Mouse (Mus musculus): ENCODE results near the gene Dffb. TPM values are rescaled to one million over a fixed set of nuclear protein-coding genes. Genes with fewer than 3 reads are reported as not detected.

The Dffb gene
- total and polyA plus RNA-seq, 2 experiments from 2014 or later: 9.7 to 20.8 TPM

DNA sequence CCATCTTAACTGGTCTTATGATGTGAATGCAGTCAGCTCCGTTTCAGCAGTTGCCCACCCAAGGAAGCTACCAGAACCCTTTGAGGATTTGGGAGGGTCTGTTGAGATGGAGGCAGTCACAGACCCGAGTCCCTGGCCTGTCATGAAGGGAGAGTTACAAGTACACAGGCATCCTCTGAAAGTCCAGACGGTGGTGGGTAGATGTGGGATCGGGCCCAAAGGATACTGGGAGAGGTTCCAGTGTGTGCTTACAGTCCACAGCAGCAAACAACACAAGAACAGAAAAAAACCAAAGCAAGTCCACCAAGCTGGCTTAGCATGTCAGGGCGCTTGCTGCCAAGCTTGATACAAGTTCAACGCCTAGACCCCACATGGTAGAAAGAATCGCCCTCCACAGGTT is 12.3 kb downstream of the Dffb start:
- DNase-seq (ENCODE audit: low spot score): no peak
- ATAC-seq (ENCODE audit: low FRiP score): no peak
- no peak overlapping the region for H3K9ac ChIP-seq (replicated peaks; ENCODE audit: low read length, poor library complexity, severe bottlenecking)
- peaks cover 57% of the 10 kb centered on the region for H3K36me3 ChIP-seq (ENCODE audit: insufficient read depth, low read length)
- H3K4me3 ChIP-seq (ENCODE audit: low read depth, low read length): no peak overlapping the region
- no peaks in the 10 kb centered on the region for H3K27me3 ChIP-seq (ENCODE audit: insufficient read depth, low read length)
- H3K9me3 ChIP-seq (ENCODE audit: low read length): no peaks in the 10 kb centered on the region
- TF ChIP-seq CTCF (IDR thresholded peaks at IDR 0.05): no peak
- WGBS: 83% methylated on average over 7 of the region's 7 CpGs
- no peak overlapping the region for H3K27ac ChIP-seq (ENCODE audit: low read depth, low read length)
- H3K4me2 ChIP-seq (ENCODE audit: low read depth, low read length, poor library complexity, severe bottlenecking): no peak overlapping the region
- peaks cover 4% of the 10 kb centered on the region; the same call in 1 of the 2 replicates for H3K4me1 ChIP-seq (ENCODE audit: insufficient read depth, low read length)

DNA sequence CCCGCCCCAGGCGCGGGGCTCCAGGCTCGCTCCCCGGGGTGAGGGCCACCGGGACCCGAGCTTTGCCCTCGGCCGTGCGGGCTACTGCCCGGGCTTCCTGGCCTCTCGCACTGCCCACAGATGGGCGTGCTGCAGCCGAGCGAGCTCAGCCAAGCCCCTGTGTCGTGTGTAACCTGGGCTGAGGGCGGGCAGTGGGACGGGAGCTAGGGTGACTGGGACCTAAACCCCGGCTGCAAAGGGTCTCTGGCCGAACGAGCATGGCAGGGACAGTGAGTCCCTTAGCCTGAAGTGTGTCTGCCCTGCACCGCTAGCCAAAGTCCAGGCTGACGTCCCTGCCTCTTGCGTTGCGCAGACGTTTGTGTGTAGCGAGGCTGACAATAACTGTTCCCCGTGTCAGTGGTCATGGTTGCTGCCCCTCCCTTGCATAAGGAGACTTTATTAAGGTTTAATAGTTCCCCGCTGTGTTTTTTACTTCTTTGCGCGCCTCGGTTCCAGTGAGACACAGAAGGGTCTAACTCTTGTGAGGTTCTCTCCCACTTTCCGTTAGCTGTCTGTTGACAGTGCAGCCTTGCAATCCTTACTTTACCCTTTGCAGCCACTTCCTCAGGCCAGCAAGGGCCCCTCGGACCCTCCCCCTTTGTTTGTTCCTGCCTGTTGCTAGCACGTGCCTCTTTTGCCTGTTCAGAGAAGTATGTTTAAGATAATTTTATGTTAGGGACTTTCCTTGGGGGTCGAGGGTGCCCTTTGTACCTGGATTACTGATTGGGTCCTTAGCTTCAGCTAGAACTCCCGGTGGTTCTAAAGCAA is 17.3 kb downstream of the Dffb start:
- peak; percentile 55 for ATAC-seq (ENCODE audit: low FRiP score)
- peak overlapping the region; percentile 51 for H3K4me3 ChIP-seq (ENCODE audit: low read depth, low read length)
- no peaks in the 10 kb centered on the region for H3K9me3 ChIP-seq (ENCODE audit: low read length)
- H3K4me1 ChIP-seq (ENCODE audit: insufficient read depth, low read length): peaks cover 4% of the 10 kb centered on the region; the same call in 1 of the 2 replicates
- peaks cover 24% of the 10 kb centered on the region for H3K36me3 ChIP-seq (ENCODE audit: insufficient read depth, low read length)
- TF ChIP-seq CTCF (IDR thresholded peaks at IDR 0.05): no peak
- 0 out of 2 replicates have a peak, but pooled peaks cover 3% of the 10 kb centered on the region for H3K27me3 ChIP-seq (ENCODE audit: insufficient read depth, low read length)
- H3K9ac ChIP-seq (replicated peaks; ENCODE audit: low read length, poor library complexity, severe bottlenecking): peak overlapping the region; percentile 69
- H3K4me2 ChIP-seq (ENCODE audit: low read depth, low read length, poor library complexity, severe bottlenecking): peak overlapping the region; percentile 61
- WGBS: under 1% methylated on average over 35 of the region's 37 CpGs
- no peak for DNase-seq (ENCODE audit: low spot score)
- peak overlapping the region; percentile 73 for H3K27ac ChIP-seq (ENCODE audit: low read depth, low read length)

DNA sequence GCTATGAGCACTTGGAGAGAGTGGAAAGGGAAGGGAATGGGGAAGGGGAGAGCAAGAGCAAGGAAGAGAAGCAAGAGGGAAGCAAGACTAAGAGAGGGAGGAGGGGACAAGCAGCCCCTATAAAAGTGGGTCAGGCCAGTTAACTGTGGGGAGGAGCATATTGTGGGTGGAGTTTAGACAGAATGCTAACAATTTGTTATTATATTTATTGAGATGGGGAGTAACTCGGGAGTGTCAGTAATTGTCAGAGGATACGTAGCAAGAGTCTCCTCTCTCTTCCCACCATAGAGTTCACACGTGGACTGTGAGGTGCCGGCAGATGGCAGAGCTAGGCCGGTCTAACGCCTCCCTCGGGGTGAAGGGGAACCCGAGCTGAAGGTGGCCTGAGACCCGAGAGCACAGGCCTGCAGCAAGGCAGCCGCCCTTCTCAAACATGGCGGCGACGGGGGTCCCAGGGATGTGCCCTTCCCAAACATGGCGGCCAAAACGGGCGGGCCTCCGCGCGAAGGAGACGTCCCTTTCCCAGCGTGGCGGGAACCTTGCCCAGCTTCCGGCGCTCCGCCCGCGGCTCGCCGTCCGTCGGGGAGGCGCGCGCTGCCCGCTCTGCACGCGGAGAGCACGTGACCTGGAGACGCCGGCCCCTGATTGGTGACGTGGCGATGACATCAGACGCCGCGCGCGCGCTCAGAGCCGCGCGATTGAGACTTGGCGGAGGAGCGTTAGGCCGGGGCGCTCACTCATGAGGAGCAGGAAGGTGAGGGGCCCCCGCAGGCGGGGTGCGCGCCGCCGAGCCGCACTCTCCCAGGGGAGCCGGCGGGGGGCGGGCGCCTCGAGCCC is 18.1 kb downstream of the Dffb start, which contains the start of gene A430005L14Rik:
Gene A430005L14Rik (plus strand): TSS at position 669 of the 837 bp plus-strand sequence.
- H3K27ac ChIP-seq (ENCODE audit: low read depth, low read length): peak within 1 kb of the TSS; percentile 73
- H3K4me1 ChIP-seq (ENCODE audit: insufficient read depth, low read length): peaks cover 4% of the 10 kb centered on the region; the same call in 1 of the 2 replicates
- peak within 1 kb of the TSS; percentile 51 for H3K4me3 ChIP-seq (ENCODE audit: low read depth, low read length)
- no peaks in the 10 kb centered on the region for H3K9me3 ChIP-seq (ENCODE audit: low read length)
- ATAC-seq (ENCODE audit: low FRiP score) (peak; percentile 95), DNase-seq (ENCODE audit: low spot score) (peak; percentile 98)
- H3K9ac ChIP-seq (replicated peaks; ENCODE audit: low read length, poor library complexity, severe bottlenecking): peak within 1 kb of the TSS; percentile 69
- peak within 1 kb of the TSS; percentile 61 for H3K4me2 ChIP-seq (ENCODE audit: low read depth, low read length, poor library complexity, severe bottlenecking)
- peak; percentile 34; the same call in 1 of the 2 replicates for TF ChIP-seq CTCF (IDR thresholded peaks at IDR 0.05)
- 2% methylated on average over 57 of the region's 67 CpGs for WGBS
- H3K36me3 ChIP-seq (ENCODE audit: insufficient read depth, low read length): peaks cover 16% of the 10 kb centered on the region
- H3K27me3 ChIP-seq (ENCODE audit: insufficient read depth, low read length): 0 out of 2 replicates have a peak, but pooled peaks cover 3% of the 10 kb centered on the region

GRCm38 (mm10) chr4:153955651-153956050 is 19.3 kb downstream of the Dffb start:
- 74% methylated on average over 8 of the region's 8 CpGs for WGBS
- Histone ChIP-seq H3K4me2 (ENCODE audit: low read depth, low read length, poor library complexity, severe bottlenecking) (no peak overlapping the region), H3K27ac (ENCODE audit: low read depth, low read length) (no peak overlapping the region), H3K4me1 (ENCODE audit: insufficient read depth, low read length) (peaks cover 4% of the 10 kb centered on the region; the same call in 1 of the 2 replicates), H3K4me3 (ENCODE audit: low read depth, low read length) (no peak overlapping the region), H3K27me3 (ENCODE audit: insufficient read depth, low read length) (0 out of 2 replicates have a peak, but pooled peaks cover 3% of the 10 kb centered on the region), H3K36me3 (ENCODE audit: insufficient read depth, low read length) (peaks cover 7% of the 10 kb centered on the region), H3K9me3 (ENCODE audit: low read length) (no peaks in the 10 kb centered on the region), H3K9ac (replicated peaks; ENCODE audit: low read length, poor library complexity, severe bottlenecking) (no peak overlapping the region)
- no peak for TF ChIP-seq CTCF (IDR thresholded peaks at IDR 0.05)
- DNase-seq (ENCODE audit: low spot score) (peak; percentile 63), ATAC-seq (ENCODE audit: low FRiP score) (no peak)

DNA sequence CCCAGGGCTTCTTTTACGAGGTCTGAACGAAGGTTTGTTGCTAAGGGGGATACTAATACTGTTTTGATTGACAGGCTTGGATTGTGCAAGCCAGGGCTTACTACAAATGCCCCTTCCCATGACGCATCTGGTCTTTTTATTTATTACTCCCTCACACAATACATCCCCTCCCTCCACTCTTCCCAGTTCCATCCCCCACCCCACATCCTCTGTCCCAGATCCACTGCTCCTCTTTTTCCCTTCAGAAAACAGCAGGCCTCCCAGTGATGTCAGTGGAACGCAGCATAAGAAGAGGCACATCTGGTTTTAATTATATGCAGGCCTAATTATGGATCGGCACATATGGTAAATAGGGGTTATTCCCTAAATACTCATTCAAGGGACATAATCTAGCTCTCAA is 23.2 kb downstream of the Dffb start:
- no peak for TF ChIP-seq CTCF (IDR thresholded peaks at IDR 0.05)
- Histone ChIP-seq H3K9ac (replicated peaks; ENCODE audit: low read length, poor library complexity, severe bottlenecking) (no peak overlapping the region), H3K4me1 (ENCODE audit: insufficient read depth, low read length) (no peaks in the 10 kb centered on the region), H3K27me3 (ENCODE audit: insufficient read depth, low read length) (peaks cover 6% of the 10 kb centered on the region; the same call in 1 of the 2 replicates), H3K4me3 (ENCODE audit: low read depth, low read length) (no peak overlapping the region), H3K4me2 (ENCODE audit: low read depth, low read length, poor library complexity, severe bottlenecking) (no peak overlapping the region), H3K36me3 (ENCODE audit: insufficient read depth, low read length) (no peaks in the 10 kb centered on the region), H3K9me3 (ENCODE audit: low read length) (no peaks in the 10 kb centered on the region), H3K27ac (ENCODE audit: low read depth, low read length) (no peak overlapping the region)
- WGBS: 18% methylated on average over 5 of the region's 5 CpGs
- ATAC-seq (ENCODE audit: low FRiP score) (no peak), DNase-seq (ENCODE audit: low spot score) (no peak)

All from midbrain, postnatal 0 days (tissue).